Comparison of ENCODE assay signal across 19 mouse cellular contexts in genomic region chr7:101515295-101515694, GRCm38 (mm10).
DNase-seq lines count a peak whose midpoint lies in the region; ATAC-seq and TF ChIP-seq lines count a peak whose summit lies in the region.
"Had no signal": no experiment of that assay in that cellular context is flagged by ENCODE, and none has a peak within 500 bp of the region (broad histone marks: within the 10 kb centered on the region; RNA-seq: fewer than 3 reads in every experiment).

No protein-coding gene starts in this region.

- no peak for DNase-seq in left cerebral cortex, adult 2 months (ENCODE audit: extremely low spot score in 1 of 2, low spot score in 2 of 2)
- DNase-seq in left cerebral cortex, postnatal 14 days (ENCODE audit: low spot score in 2 of 2): no peak
- DNase-seq in right cerebral cortex, postnatal 10 days (ENCODE audit: low spot score in 2 of 2): peak; percentile 67 to 75
- DNase-seq in right cerebral cortex, adult 18-20 months: no peak
- peak; percentile 26 for DNase-seq in brain, embryonic 18.5 days (ENCODE audit: low read depth, low spot score)
- DNase-seq in heart, postnatal 10 days: no peak
- DNase-seq: adrenal gland, postnatal 10 days; cerebellum, adult 18-20 months; cerebellum, adult 9-11 months; cerebellum, postnatal 36 days; gastrocnemius, postnatal 14 days; heart, adult 2 months had no signal

- WGBS in forebrain, embryonic 16.5 days: 52% methylated on average over 6 of the region's 6 CpGs
- 58% methylated on average over 6 of the region's 6 CpGs for WGBS in forebrain, embryonic 12.5 days

- H3K4me3 ChIP-seq in forebrain, embryonic 16.5 days (replicated peaks; ENCODE audit: low read length): no peak overlapping the region
- no peak overlapping the region for H3K4me3 ChIP-seq in forebrain, embryonic 12.5 days (replicated peaks)
- no peak overlapping the region for H3K4me3 ChIP-seq in left cerebral cortex, adult 2 months
- H3K4me3 ChIP-seq: embryonic facial prominence, embryonic 10.5 days; heart, adult 2 months; heart, embryonic 15.5 days; hindbrain, embryonic 10.5 days had no signal

- no peaks in the 10 kb centered on the region for H3K9me3 ChIP-seq in forebrain, embryonic 16.5 days (ENCODE audit: control insufficient read depth, low read length)
- H3K9me3 ChIP-seq in forebrain, embryonic 12.5 days: 0 out of 2 replicates have a peak, but pooled peaks cover 3% of the 10 kb centered on the region
- H3K9me3 ChIP-seq: embryonic facial prominence, embryonic 10.5 days; heart, embryonic 15.5 days; hindbrain, embryonic 10.5 days had no signal

- TF ChIP-seq CTCF in left cerebral cortex, adult 2 months (IDR thresholded peaks at IDR 0.05): no peak

- no peak overlapping the region for H3K9ac ChIP-seq in forebrain, embryonic 16.5 days (replicated peaks; ENCODE audit: low read depth, low read length)
- H3K9ac ChIP-seq in forebrain, embryonic 12.5 days: no peak overlapping the region
- H3K9ac ChIP-seq: heart, embryonic 15.5 days; hindbrain, embryonic 14.5 days had no signal

- H3K36me3 ChIP-seq in forebrain, embryonic 16.5 days (ENCODE audit: control insufficient read depth, insufficient read depth): no peaks in the 10 kb centered on the region
- no peaks in the 10 kb centered on the region for H3K36me3 ChIP-seq in forebrain, embryonic 12.5 days (replicated peaks)
- H3K36me3 ChIP-seq: embryonic facial prominence, embryonic 10.5 days; heart, embryonic 15.5 days; hindbrain, embryonic 10.5 days had no signal

- H3K27me3 ChIP-seq in forebrain, embryonic 16.5 days (replicated peaks; ENCODE audit: control insufficient read depth, insufficient read depth, low read length): no peaks in the 10 kb centered on the region
- no peaks in the 10 kb centered on the region for H3K27me3 ChIP-seq in forebrain, embryonic 12.5 days

- ATAC-seq in forebrain, embryonic 16.5 days: no peak
- no peak for ATAC-seq in forebrain, embryonic 12.5 days (ENCODE audit: low FRiP score)

- H3K27ac ChIP-seq in forebrain, embryonic 16.5 days (ENCODE audit: low read length): peak overlapping the region; percentile 47; the same call in 1 of the 2 replicates
- H3K27ac ChIP-seq in forebrain, embryonic 12.5 days: no peak overlapping the region
- H3K27ac ChIP-seq in left cerebral cortex, adult 2 months: peak overlapping the region; percentile 81
- H3K27ac ChIP-seq: embryonic facial prominence, embryonic 10.5 days; heart, adult 2 months; heart, embryonic 15.5 days; hindbrain, embryonic 14.5 days had no signal

- no peak overlapping the region for H3K4me2 ChIP-seq in forebrain, embryonic 16.5 days (ENCODE audit: low read length)
- no peak overlapping the region for H3K4me2 ChIP-seq in forebrain, embryonic 12.5 days
- H3K4me2 ChIP-seq: heart, embryonic 11.5 days; heart, embryonic 15.5 days; hindbrain, embryonic 14.5 days had no signal

- H3K4me1 ChIP-seq in forebrain, embryonic 16.5 days (replicated peaks; ENCODE audit: control insufficient read depth, insufficient read depth, low read length): peaks cover 9% of the 10 kb centered on the region
- H3K4me1 ChIP-seq in forebrain, embryonic 12.5 days: 0 out of 2 replicates have a peak, but pooled peaks cover 7% of the 10 kb centered on the region
- H3K4me1 ChIP-seq: heart, embryonic 15.5 days had no signal

- intact Hi-C loops in left cerebral cortex, adult 2 months (cut with DNase I): no loop called here
- intact Hi-C loops in left cerebral cortex, postnatal 14 days (cut with DNase I): no loop called here
- intact Hi-C loops in heart, postnatal 10 days (cut with DNase I): no loop called here

Comparison
In these comparisons a context has a peak if more than half of its experiments do, and no peak if none do; other contexts are left out.
1. DNase-seq: peak in right cerebral cortex, postnatal 10 days (2 of 2) and brain, embryonic 18.5 days (single experiment); none in left cerebral cortex, adult 2 months (0 of 2), left cerebral cortex, postnatal 14 days (0 of 2), right cerebral cortex, adult 18-20 months (single experiment) and heart, postnatal 10 days (0 of 2).